Mouse (Mus musculus): ENCODE measurements at regions not wholly inside any gene's neighbourhood (a gene's known extent, or its start where the extent isn't known, plus 50 kb on each side); places are given as distances from the start of the nearest gene placed in this dataset.

GRCm38 (mm10) chr1:73113137-73113536 lies 97.4 kb upstream of the Tnp1 start:
- no peak for ATAC-seq (replicated peaks in 1 of 2; ENCODE audit: insufficient read depth in 1 of 2, low FRiP score in 2 of 2, low TSS enrichment in 1 of 2, low read depth in 1 of 2, poor library complexity in 2 of 2, severe bottlenecking in 2 of 2)

DNA sequence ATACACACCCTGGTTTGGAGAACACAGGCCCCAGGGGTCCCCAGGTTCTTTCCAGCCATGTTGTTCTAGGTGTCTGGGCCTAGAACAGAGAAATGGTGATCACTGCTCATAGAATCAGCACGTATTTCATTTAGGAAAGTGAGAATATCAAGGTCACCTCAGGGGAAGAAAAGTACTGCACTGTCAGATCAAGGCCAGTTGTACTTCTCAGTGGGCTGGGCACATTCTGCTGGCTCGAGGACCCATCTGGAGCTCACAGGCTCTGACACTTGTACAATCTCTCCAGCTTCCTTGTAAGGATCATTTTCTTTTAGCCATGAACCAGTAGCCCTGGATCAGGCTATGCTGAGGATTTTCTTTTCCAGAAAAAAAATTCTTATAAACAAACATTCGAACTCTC lies 97.0 kb upstream of the Tnp1 start:
- no peak for ATAC-seq (replicated peaks in 1 of 2; ENCODE audit: insufficient read depth in 1 of 2, low FRiP score in 2 of 2, low TSS enrichment in 1 of 2, low read depth in 1 of 2, poor library complexity in 2 of 2, severe bottlenecking in 2 of 2)

DNA sequence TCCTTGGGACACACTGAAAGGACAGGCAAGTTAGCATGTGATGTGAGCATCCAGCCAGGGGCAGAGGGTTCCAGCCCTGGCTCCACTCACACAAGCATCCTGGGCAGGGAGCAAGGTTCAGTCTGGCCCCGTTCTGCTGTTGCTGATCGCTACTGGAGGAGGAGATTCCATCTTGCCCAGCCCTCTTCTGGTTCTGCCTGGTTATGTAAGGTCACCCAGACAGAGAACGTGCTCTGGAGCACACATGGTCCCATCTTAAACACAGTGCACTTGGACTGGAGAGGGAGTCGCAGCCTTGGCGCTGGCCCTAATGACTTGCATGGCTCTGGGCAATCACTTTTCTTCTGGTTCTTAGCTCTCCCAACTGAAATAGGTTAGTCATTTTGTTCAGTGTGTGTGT lies 96.2 kb upstream of the Tnp1 start:
- no peak for ATAC-seq (replicated peaks in 1 of 2; ENCODE audit: insufficient read depth in 1 of 2, low FRiP score in 2 of 2, low TSS enrichment in 1 of 2, low read depth in 1 of 2, poor library complexity in 2 of 2, severe bottlenecking in 2 of 2)

DNA sequence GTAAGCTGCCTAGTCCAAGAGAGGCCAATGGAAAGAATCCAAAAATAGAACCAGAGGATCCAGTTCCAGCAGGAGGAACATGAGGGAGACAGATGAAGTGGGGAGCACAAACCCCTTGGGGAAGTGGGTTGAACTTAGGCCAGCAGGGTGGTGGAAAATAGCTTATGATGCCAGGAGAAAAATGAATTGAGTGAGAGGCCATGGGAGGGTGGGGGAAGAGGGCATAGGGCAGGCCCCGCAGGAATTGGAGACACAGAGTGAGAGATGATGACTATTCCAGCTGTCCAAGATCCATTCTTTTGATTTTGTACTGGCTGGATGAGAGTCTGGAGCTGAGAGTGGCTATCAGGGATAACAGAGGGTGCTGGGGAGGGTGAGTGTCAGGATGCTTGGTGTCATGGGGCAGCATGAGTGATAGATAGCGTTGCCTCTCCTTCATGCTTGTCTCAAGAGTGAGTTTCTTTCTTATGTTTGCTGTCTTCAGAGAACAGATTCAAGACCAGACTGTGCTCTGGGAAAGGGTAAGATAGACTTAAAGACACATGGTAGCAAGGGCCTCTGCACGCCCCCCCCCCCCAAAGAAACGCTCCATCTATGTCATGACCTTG lies 90.3 kb upstream of the Tnp1 start:
- no peak for ATAC-seq (replicated peaks in 1 of 2; ENCODE audit: insufficient read depth in 1 of 2, low FRiP score in 2 of 2, low TSS enrichment in 1 of 2, low read depth in 1 of 2, poor library complexity in 2 of 2, severe bottlenecking in 2 of 2)

DNA sequence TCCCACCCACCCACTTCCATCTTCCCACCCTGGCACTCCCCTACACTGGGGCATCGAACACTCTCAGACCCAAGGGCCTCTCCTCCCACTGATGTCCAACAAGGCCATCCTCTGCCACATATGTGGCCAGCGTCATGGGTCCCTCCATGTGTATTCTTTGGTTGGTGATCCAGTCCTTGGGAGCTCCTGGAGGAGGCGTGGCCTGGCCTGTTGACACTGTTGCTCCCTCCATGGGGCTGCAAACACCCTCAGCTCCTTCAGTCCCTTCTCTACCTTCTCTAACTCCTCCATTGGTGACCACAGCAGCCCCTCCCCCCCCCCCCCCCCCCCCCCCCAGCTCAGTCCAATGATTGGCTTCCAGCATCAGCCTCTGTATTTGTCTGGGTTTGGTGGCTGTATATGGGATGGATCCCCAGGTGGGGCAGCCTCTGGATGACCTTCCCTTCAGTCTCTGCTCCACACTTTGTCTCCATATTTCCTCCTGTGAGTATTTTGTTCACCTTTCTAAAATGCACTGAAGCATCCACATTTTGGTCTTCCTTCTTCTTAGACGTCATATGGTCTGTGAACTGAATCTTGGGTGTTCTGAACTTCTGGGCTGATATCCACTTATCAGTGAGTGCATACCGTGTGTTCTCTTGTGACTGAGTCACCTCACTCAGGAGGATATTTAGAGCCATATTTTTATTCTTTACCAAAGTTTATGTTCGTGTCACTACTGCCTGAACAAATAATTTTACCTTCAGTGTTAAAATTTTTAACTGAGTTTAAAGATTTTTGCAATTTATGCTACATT lies 82.1 kb upstream of the Tnp1 start:
- no peak for ATAC-seq (replicated peaks in 1 of 2; ENCODE audit: insufficient read depth in 1 of 2, low FRiP score in 2 of 2, low TSS enrichment in 1 of 2, low read depth in 1 of 2, poor library complexity in 2 of 2, severe bottlenecking in 2 of 2)

- ATAC-seq (replicated peaks in 1 of 2; ENCODE audit: insufficient read depth in 1 of 2, low FRiP score in 2 of 2, low TSS enrichment in 1 of 2, low read depth in 1 of 2, poor library complexity in 2 of 2, severe bottlenecking in 2 of 2) = no peak
These were observed 73.9 kb upstream of the Tnp1 start for GRCm38 (mm10) chr1:73089636-73090035.

GRCm38 (mm10) chr1:73088494-73088893 lies 72.8 kb upstream of the Tnp1 start:
- ATAC-seq (replicated peaks in 1 of 2; ENCODE audit: insufficient read depth in 1 of 2, low FRiP score in 2 of 2, low TSS enrichment in 1 of 2, low read depth in 1 of 2, poor library complexity in 2 of 2, severe bottlenecking in 2 of 2) = no peak

- no peak for ATAC-seq (replicated peaks in 1 of 2; ENCODE audit: insufficient read depth in 1 of 2, low FRiP score in 2 of 2, low TSS enrichment in 1 of 2, low read depth in 1 of 2, poor library complexity in 2 of 2, severe bottlenecking in 2 of 2)
These were observed 69.2 kb upstream of the Tnp1 start for GRCm38 (mm10) chr1:73084946-73085345.

DNA sequence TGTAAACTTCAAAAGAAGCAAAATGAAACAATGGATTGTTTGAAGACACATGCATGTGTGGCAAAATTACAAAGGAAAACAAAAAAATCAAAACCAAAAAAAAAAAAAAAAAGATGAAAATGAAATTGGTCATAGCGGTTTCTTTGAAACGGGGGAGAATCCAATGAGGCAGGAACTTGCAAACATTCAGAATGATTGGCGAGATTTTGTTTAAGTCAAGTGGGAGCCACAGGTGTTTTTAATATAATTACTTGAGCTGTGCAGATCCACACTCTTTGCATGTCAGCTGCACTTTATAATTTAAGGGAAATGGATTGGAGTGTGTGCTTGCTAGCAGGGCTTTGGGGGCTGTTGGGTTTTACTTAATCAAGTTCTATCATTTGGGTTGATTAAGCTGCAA lies 67.7 kb upstream of the Tnp1 start:
- no peak for ATAC-seq (replicated peaks in 1 of 2; ENCODE audit: insufficient read depth in 1 of 2, low FRiP score in 2 of 2, low TSS enrichment in 1 of 2, low read depth in 1 of 2, poor library complexity in 2 of 2, severe bottlenecking in 2 of 2)

- ATAC-seq (replicated peaks in 1 of 2; ENCODE audit: insufficient read depth in 1 of 2, low FRiP score in 2 of 2, low TSS enrichment in 1 of 2, low read depth in 1 of 2, poor library complexity in 2 of 2, severe bottlenecking in 2 of 2) = no peak
These were observed 63.8 kb upstream of the Tnp1 start for GRCm38 (mm10) chr1:73079518-73079917.

DNA sequence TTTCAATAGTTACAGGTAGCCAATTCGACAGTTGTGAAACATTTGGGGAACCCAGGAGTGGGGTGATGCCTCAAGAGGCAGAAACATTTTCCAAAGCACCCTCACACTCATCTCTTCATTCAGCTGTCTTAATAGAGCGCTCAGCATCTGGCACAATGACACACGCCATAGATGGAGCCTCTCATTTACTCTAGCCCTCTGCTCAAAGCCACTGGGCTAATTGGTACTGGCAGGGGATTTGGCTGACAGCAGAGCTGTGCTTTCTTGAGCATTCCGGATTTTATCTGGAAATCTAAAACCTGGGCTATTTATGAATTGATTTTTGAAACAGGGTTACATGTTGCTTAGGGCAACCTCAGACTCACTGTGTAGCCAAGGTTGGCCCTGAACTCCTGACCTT lies 61.4 kb upstream of the Tnp1 start:
- no peak for ATAC-seq (replicated peaks in 1 of 2; ENCODE audit: insufficient read depth in 1 of 2, low FRiP score in 2 of 2, low TSS enrichment in 1 of 2, low read depth in 1 of 2, poor library complexity in 2 of 2, severe bottlenecking in 2 of 2)

DNA sequence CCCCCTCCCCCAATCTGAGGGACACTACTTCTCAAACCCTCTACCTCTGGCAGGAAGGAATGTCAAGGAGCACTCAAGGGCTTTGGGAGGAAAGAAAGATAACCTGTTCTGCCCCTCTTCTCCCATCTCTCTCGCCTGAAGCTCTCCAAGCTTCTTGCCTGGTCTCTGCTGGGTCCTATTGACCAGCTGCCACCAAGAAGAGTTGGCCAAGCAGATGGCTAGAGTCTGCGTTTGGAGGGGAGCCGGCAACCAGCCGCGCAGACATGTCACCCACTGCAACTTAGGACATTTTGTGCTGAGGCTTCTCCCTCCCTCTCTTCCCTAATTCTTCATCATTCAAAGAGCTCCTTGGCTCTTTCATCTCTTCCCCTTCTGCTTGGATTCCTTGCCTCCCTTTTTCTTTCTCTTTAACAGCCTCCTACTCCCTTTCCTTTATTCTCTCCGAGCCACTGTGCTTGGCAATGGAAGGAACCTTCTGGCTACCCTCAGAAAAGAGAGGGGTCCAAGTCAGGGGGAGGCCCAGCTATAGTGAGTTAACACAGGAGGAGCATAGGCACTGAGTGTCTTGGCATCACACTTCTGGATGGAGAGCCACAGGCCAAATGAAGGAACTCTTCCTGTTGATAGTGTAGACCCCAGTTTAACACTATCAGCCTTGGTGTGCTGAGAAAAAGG lies 60.1 kb upstream of the Tnp1 start:
- ATAC-seq (replicated peaks in 1 of 2; ENCODE audit: insufficient read depth in 1 of 2, low FRiP score in 2 of 2, low TSS enrichment in 1 of 2, low read depth in 1 of 2, poor library complexity in 2 of 2, severe bottlenecking in 2 of 2) = no peak

GRCm38 (mm10) chr1:73075159-73075558 lies 59.5 kb upstream of the Tnp1 start:
- ATAC-seq (replicated peaks in 1 of 2; ENCODE audit: insufficient read depth in 1 of 2, low FRiP score in 2 of 2, low TSS enrichment in 1 of 2, low read depth in 1 of 2, poor library complexity in 2 of 2, severe bottlenecking in 2 of 2) = no peak

- no peak for ATAC-seq (replicated peaks in 1 of 2; ENCODE audit: insufficient read depth in 1 of 2, low FRiP score in 2 of 2, low TSS enrichment in 1 of 2, low read depth in 1 of 2, poor library complexity in 2 of 2, severe bottlenecking in 2 of 2)
These were observed 58.8 kb upstream of the Tnp1 start for GRCm38 (mm10) chr1:73074525-73074924.

GRCm38 (mm10) chr1:73072237-73072904 lies 56.7 kb upstream of the Tnp1 start:
- ATAC-seq (replicated peaks in 1 of 2; ENCODE audit: insufficient read depth in 1 of 2, low FRiP score in 2 of 2, low TSS enrichment in 1 of 2, low read depth in 1 of 2, poor library complexity in 2 of 2, severe bottlenecking in 2 of 2) = peak; percentile 29 to 46; a peak in 2 of 4 replicates

- no peak for ATAC-seq (replicated peaks in 1 of 2; ENCODE audit: insufficient read depth in 1 of 2, low FRiP score in 2 of 2, low TSS enrichment in 1 of 2, low read depth in 1 of 2, poor library complexity in 2 of 2, severe bottlenecking in 2 of 2)
These were observed 54.4 kb upstream of the Tnp1 start for GRCm38 (mm10) chr1:73070126-73070525.
